Mouse (Mus musculus): ENCODE measurements around the gene Thpo. TPM values are rescaled to one million over a fixed set of nuclear protein-coding genes. Genes with fewer than 3 reads are reported as not detected.
A peak's percentile ranks its signal among the peaks of the same experiment; 100 is the strongest.

Thpo gene
- total RNA-seq, 2 experiments from 2014 or later = 0.25 TPM; not detected in 1

DNA sequence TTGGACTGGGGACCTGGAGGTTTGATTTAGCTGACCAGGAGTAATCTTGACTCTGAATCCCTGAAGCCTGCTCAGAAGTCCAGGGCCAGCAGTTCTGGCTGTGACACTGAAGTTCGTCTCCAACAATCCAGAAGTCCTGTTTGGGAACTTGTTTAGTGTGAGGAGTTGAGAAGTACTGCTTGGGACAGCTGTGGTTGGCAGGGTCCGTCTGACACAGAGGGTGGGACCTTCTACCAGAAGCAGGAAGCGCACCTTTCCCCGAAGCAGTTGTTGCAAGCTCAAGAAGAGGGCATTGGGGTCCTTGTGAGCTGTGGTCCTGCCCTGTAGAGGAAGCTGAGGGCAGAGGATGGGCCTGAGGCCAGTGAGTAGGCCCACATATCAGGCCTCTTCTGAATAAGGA is 8.6 kb downstream of the Thpo start:
- intact Hi-C loops (cut with DNase I) = no loop called here

DNA sequence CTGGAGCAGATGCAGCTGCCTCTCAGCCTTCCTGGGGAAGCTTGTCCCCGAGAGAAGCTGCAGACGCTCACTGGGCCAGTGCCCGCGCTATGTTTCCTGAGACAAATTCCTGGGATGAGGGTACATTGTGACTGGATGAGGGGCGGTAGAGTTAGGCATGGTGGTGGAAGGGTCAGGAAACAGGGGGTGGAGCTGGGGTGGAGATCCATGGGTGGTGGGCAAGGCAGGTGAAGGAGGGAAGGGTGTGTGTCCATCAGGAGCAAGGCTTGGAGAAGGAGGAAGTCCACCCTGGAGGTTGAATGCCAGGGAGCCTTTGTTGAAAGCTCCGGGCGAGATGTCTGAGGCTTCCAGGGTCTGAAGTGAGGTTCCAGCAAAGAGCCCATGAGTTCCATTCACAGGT is 9.0 kb downstream of the Thpo start:
- intact Hi-C loops (cut with DNase I) = no loop called here
- no peak for DNase-seq

More for the DNA sequence above, 8.6 kb downstream of the Thpo start:
- DNase-seq = no peak

DNA sequence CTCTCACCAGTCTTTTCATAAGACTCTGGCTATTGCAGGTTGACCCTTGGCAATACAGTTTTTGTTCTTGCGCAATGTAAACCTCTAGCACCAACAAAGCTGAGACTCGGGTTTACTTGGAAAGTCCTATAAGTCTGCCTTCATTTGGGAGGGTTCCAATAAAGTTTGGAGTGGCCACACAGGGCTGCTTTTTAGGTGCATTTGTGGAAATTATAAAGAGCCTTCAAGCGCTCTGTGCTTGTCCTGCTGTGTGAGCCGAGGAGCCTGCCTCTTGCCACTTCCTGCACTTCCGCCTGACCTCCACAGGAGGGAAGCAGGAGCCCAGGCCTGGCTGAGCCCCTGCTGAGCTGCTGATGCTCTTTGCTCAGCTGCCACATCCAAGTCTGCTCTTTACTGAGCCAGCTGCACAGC is 10.0 kb downstream of the Thpo start:
- intact Hi-C loops (cut with DNase I) = loop anchor here (1.0 to 5.0 kb wide), 2 partner anchors 37 to 468 kb away; no protein-coding TSS in a partner anchor

DNA sequence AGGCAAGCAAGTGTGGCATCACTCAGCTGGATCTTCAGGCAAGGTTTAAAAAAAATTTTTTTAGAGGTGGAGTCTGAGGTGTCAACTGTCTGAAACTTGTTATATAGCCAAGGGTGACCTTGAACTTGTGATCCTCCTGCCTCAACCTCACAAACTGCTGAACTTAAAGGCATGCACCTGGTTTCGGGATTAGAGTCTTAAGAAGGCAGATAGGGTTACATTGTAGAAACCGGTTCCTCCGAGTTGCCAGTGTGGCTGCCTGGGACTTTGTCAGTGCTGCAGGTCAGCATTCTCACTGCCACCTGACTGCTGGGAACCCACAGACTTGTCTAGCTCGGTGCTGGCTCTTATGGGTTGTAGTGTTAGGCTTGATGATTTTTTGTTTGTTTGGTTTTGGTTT is 11.1 kb downstream of the Thpo start:
- DNase-seq = no peak
- intact Hi-C loops (cut with DNase I) = loop anchor here (5.0 kb wide), 1 partner anchor 469 kb away; no protein-coding TSS in a partner anchor

More for the DNA sequence above, 10.0 kb downstream of the Thpo start:
- DNase-seq = peak; percentile 61 to 69

DNA sequence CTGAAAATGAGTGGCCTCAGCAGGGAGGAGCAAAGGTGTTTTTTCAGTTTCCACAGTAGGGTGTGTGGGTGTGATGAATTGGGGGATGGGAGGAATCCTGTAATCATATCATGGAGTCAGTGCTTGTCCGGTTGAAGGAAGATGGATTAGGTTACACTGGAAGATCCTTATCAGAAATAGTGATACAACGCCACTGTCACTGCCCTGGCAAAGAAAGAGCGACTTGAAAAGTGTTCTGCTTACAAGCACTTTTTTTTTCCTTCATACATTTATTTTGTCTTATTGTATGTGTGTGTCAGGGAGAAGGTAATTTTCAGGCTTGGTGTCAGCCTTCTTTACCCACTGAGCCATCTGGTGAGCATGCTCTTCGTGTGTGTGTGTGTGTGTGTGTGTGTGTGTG is 11.6 kb downstream of the Thpo start:
- no peak for DNase-seq

DNA sequence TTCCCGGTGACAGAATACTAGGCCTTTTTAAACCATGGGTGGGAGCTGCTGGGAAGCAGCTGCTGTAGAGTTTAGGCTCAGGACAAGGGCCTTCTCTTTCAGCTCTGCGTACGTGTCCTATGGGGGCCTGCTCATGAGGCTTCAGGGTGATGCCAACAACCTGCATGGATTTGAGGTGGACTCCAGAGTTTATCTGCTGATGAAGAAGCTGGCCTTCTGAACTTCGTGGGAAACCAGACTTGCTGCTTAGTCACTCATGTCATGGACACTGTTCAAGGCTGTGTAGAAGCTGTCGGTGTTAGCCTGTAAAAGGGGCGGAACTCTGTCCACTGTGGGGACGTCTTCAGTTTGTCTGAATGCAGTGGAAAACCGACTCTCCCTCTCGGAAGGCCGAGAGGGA is 12.5 kb downstream of the Thpo start:
- intact Hi-C loops (cut with DNase I) = loop anchor here (5.0 kb wide), 1 partner anchor 470 kb away; no protein-coding TSS in a partner anchor
- DNase-seq = no peak

More for the DNA sequence above, 11.6 kb downstream of the Thpo start:
- intact Hi-C loops (cut with DNase I) = loop anchor here (5.0 kb wide), 1 partner anchor 470 kb away; no protein-coding TSS in a partner anchor

DNA sequence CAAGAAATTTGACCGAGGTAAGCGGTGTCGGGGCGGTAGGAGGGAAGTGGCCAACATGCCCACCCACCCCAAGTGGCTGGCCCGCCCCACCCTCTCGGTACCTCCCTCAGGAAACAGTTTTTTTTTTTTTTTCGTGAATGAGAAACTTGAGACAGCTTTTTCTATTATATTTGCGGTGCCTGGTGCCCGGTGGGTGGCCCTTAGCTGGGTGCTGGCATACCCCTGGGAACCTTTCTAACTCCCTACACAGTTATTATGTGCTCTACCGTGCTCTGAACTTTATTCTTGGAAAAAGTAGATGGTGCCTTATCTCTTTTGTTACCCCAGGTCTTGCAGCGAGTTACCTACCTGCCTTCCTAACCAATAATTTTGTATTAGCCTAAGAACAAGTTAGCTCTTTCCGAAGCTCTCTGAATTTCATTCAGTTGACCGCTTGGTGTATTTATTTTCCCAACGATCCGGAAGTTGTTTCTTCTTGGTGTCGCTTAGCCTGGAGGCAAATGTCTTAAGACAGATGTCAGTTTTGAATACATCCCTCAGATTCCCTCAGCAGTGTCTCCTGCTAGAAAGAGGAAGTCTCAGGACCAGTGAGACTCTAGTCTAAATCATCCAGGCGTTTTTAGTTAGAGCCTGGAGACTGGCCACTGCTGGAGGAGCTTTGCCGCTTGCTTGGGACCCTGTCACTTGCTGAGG is 16.2 kb downstream of the Thpo start:
- intact Hi-C loops (cut with DNase I) = loop anchor here (1.0 to 2.0 kb wide), 3 partner anchors 21 to 67 kb away; partner anchors contain the start of gene Psmd2
- DNase-seq = no peak

DNA sequence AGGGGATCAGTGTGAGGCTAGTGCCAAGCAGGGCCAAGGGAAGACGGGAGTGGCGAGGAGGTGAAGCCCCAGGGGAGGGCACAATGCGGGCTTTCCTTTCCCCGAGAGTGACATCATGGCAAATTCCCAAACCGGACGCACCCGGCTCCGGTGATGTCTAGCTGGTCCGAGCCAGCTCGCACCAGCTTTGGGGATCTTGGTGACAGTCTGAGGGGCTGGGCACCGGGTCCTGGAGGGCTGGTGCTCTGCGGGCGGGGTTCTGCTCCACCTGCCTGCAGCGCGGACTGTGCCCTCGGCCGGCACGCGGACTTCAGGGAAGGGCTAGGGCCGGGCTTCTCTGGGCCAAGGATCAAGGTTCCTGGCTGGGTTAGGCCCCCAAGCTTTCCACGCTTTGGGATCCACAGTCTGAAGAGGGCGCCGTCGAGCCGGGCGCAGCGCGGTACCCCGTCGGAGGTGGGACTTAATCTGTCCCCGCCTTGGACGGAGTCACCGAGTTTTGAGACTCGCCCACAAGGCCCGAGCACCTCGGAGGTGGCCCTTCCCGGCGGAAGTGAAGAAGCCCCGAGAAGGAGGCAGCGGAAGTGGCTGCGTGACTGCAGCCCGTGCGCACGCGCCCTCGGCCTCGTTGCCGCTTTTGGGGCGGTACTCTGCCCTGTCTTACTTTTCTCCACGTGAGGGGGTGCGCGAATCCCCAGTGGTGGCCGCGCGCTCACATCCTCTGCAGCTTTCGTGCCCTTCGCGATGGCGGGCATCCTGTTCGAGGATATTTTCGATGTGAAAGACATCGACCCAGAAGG is 16.9 kb downstream of the Thpo start, which contains the start of the genes Polr2h and Clcn2:
Polr2h (plus strand) TSS at position 485 of the 797 bp plus-strand sequence.
Clcn2 (minus strand) TSS at position 566 of the 797 bp plus-strand sequence.
- intact Hi-C loops (cut with DNase I) = loop anchor here (1.0 to 2.0 kb wide), 2 partner anchors 21 to 44 kb away; no protein-coding TSS in a partner anchor
- DNase-seq = peak; percentile 98 to 99

DNA sequence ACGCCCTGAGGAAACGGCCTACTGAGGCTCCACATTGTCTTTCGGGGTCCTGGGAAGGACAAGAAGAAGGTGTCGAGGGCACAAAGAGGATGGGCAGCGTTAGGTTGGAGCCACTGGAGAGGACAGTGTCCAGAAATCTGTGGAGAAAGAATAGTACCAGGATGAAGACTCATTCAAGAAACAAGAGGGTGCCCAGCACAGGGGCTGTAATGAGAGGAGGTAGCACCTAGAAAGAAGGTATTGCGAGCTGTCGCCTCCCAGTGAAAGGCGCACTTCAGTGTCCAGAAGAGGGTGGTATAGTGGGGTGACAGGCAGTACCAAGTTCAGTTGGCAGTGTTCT is 17.5 kb downstream of the Thpo start:
- intact Hi-C loops (cut with DNase I) = loop anchor here (1.0 to 2.0 kb wide), 2 partner anchors 20 to 44 kb away; no protein-coding TSS in a partner anchor
- peak in 1 of 2 experiments; percentile 29 for DNase-seq

DNA sequence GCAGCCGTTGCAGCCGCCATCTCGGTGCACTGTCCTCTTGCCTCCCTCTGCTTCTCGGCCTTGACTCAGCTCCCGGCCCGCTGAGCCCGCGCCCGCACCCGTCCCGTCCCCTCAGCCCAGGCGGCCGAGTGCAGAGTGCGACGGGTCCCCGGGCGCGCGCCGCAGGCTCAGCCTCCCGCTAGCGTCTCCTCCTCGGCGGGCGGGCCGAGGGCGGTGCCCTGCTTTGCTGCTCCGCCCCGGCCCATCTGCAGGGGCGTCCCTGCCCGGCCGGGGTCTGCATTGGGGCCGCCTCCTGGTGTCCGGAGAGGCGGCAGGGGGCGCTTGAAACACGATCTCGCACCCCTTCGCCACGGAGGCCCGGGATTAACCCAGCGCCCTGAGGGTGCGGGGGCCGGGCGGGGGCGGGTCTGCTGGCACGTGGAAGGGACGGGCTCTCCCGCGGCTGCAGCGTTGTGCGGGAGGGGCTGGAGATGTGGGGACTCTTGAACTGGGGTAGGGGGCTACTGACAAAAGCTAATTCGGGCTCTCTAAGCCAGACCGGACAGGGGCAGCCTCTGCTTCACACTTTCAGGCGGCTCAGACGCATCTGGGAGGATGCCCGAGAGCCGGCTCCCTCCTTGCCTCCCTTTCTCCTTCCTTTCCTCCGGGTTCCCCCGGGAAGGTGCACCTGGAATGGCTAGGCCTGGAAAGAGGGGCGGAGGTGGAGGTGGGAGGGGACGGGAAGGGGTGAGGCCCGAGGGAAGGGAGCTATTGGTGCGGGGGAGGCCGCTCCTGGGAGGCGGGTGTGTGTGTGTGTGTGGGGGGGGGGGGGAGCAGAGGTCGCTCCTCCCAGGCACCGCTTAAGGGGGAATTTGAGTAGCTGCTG is 18.1 kb downstream of the Thpo start:
- intact Hi-C loops (cut with DNase I) = loop anchor here (2.0 kb wide), 1 partner anchor 19 kb away; no protein-coding TSS in a partner anchor

DNA sequence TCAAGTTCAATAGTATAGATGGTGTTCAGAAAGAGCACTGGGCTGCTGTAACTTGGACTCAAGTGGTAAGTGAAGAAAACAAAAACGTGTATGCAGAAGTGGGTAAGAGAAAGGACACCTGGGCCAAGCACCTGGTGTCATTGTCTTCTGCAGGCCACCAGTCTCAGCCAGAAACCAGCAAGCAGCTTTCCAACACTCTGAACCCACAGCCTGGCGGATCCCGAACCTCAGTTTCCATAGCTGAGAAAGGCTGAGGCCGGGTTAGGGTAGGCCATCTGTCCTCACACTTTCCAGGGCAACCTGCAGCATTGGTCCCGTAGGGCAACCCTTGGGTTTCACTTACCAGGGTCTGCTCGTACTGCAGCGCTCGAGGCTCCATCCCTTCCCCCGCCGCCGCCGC is 18.7 kb downstream of the Thpo start:
- intact Hi-C loops (cut with DNase I) = no loop called here
- no peak for DNase-seq

More for the DNA sequence above, 18.1 kb downstream of the Thpo start:
- peak; percentile 77 to 85 for DNase-seq

DNA sequence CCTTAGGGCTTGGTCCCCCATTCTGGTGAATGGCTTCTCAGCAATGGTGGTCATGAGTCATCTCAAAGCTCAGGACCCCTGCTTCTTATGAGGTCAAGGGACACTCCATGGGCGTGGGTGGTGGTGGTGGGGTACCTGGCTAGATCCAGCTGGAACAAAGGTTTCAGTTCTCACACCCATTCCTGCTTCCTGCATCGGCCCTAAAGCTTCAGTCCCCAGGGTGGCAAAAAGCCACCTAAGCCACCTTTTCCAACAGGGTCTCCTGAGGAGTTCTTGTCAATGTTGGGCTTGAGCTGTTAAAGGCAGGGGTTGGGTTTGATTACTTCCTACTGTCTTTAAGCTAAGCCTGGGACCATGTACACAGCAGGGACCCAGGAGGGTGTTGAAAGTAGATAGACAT is 19.1 kb downstream of the Thpo start:
- intact Hi-C loops (cut with DNase I) = no loop called here
- DNase-seq = no peak

DNA sequence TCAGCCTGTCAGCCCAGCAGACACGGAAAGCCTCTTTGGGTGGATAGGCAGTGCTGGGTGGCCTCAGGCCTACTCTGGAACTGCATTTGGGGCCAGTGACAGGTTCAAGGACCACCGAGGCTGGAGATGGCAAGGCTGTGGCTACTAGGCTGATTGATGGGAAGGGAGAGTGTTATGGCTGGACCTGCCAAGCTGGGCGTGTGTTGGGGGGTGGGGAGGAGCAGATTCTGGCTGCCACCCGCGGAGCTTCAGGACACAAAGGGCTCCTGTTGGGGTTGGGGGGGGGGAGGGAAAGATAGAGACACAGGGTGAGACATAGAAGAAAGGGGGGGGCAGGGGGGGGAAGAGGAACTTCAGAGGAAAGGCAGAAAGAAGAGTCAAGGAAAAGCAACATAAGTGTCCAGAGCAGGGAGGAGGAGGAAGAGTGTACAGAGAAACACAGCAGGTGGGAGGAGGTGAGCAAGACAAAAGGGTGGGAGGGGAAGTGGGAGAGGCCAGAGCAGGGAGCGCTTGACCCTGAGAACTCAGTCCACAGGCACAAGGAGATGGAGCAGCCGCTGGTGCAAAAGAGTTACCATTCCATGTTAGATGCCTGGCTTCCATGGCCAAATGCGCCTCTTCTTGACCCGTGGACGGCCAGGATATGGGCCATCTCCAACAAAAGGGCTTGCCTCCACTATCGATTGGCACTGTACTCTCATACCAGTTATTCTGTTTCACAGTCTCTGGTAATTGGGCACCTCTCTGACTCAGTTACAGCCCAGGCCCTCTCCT is 19.8 kb downstream of the Thpo start:
- intact Hi-C loops (cut with DNase I) = no loop called here
- DNase-seq = no peak

DNA sequence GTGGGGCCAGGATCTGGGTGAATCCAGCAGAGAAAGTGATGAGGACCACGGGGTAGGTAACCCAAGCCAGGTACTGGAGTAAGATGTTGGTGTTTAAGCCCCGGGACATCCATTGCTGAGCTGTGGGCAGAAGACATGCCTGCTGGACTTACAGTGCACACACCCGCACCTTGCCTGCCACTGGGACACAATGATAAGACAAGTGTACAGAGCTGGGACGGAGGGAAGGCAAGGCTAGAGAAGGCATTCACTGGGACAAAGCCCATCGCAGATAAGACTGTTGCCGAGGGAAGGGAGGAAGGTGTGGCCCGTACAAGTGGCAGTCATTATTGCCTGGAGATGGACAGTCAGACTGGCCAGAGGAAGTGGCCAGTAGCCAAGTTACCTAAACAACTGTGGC is 21.4 kb downstream of the Thpo start:
- intact Hi-C loops (cut with DNase I) = no loop called here
- DNase-seq = no peak

DNA sequence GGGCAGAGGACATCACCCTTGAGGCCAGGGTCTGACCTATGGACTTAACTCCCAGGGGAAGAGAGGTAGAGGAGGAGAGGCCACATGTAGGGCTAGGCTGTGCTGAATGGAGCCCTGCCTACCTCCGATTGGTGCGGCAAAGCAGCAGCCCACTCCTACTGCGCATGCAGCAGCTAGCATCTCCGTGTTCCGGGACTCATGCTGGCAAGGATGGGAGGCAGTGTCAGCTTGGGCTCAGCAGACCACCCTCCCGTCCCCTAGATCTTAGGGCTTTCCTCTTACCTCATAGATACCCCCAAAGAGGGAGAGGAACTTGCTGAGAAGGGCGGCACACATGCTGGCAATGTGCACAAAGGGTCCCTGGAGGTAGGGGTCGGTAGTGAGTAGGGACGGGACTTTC is 22.1 kb downstream of the Thpo start:
- DNase-seq = no peak
- intact Hi-C loops (cut with DNase I) = no loop called here

DNA sequence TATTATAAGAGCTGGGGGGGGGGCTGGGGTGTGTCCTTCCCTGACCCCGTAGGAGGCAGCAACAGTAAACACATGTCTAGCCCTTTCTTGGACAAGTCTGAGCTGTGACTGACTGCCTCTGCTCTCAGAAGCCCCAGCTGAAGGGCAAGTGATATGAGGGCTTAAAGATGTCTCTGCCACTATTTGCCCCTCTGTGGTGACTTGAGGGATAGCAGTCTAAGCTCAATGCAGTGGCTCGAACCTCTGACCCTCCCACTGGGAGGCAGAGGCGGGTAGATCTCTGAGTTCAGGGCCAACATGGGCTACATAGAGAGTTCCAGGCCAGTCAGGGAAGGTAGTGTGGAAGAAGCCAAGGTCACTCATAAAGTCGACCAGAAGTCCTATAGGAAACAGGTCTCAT is 23.5 kb downstream of the Thpo start:
- intact Hi-C loops (cut with DNase I) = no loop called here
- no peak for DNase-seq

DNA sequence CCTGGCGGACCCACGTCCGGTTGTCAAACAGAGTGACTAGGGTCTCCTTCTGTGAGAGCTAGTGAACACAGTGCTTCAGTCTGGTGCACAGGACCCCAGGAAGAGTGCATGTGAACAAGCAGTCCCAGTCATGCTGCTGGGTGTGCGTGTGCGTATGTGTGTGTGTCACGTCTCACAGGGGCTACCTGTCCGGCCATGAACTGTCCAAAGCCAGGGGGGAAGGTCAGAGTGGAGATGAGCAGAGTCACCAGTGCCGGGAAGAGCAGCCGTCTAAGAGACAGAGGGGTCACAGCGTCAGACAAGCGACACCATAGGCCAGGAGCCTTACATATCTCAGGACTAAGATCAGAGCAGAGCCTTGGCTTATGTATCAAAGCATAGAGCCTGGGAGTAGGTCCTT is 23.9 kb downstream of the Thpo start:
- intact Hi-C loops (cut with DNase I) = no loop called here
- DNase-seq = no peak

DNA sequence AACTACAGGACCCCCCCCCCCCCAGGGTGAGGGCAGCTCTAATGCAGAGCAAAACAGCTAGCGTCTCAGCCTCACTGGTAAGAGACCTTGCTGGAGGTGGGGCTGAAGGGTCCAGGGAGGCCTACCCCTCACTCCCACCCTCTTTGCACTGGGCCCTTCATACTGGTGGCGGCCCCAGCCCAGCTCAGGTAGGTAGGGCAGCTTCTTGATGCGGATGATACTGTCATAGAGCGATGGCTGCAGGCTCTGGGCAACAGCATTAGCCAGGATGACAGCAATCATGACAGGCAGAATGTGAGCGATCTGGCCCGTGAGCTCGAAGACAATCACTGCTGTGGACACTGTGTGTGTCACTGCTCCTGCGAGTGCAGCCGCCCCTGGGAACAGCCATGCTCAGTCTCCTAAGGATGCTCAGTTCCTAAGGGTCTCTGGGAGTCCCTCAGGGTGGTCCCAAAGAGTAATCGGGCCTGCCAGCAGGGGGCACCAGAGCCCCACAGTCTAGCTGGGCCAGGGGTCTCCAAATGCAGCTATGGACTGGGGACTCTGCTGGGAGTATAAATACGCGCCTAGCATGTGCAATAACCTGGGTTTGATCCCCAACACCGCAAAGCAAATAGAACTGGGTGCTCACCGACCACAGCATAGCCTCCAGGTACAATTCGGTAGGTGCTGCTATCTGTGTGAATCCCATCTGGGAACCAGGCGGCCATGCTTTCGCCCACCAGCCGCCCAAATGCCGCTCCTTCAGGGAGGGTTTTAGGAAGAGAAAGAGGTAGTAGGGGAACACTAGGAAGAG is 25.2 kb downstream of the Thpo start:
- DNase-seq = peak in 1 of 2 experiments; percentile 58

More for the DNA sequence above, 25.2 kb downstream of the Thpo start:
- intact Hi-C loops (cut with DNase I) = loop anchor here (10.0 kb wide), 1 partner anchor 1546 kb away; no protein-coding TSS in a partner anchor

Measured in heart, postnatal 36 days (tissue).